ENCODE assay signal across 8 mouse cellular contexts in genomic region chr16:94327781-94328711, GRCm38 (mm10). TPM values are rescaled to one million over a fixed set of nuclear protein-coding genes. Genes with fewer than 3 reads are reported as not detected.
A peak's percentile ranks its signal among the peaks of the same experiment; 100 is the strongest.
DNase-seq lines count a peak whose midpoint lies in the region; ATAC-seq lines count a peak whose summit lies in the region.

TSS of gene Ripply3 (plus strand) at chr16:94328420.

- peaks cover 31% of the 10 kb centered on the region for H3K4me1 ChIP-seq in forebrain, embryonic 12.5 days
- H3K4me1 ChIP-seq in limb, embryonic 10.5 days = peaks cover 25% of the 10 kb centered on the region

- no peaks in the 10 kb centered on the region for H3K36me3 ChIP-seq in forebrain, embryonic 12.5 days (replicated peaks)
- H3K36me3 ChIP-seq in limb, embryonic 10.5 days = no peaks in the 10 kb centered on the region

- ATAC-seq in CD4-positive, CD25-positive, alpha-beta regulatory T cell, adult 4 months = peak; percentile 18
- peak; percentile 42 for ATAC-seq in forebrain, embryonic 12.5 days (ENCODE audit: low FRiP score)
- ATAC-seq in megakaryocyte-erythroid progenitor cell, adult 5-6 weeks (replicated peaks; ENCODE audit: low FRiP score, low TSS enrichment, poor library complexity, severe bottlenecking) = peak; percentile 31
- ATAC-seq in cerebellum, adult (ENCODE audit: insufficient number of reproducible peaks, low FRiP score, low TSS enrichment) = no peak

- peak; percentile 73 to 88 for DNase-seq in adrenal gland, adult (ENCODE audit: inconsistent age in 2 of 2, low spot score in 1 of 2)
- peak; percentile 67 for DNase-seq in heart, postnatal 4 days
- peak; percentile 74 for DNase-seq in limb, embryonic 10.5 days (ENCODE audit: low spot score)
- peak; percentile 56 for DNase-seq in testis, postnatal 10 days (ENCODE audit: low spot score)

- H3K9ac ChIP-seq in forebrain, embryonic 12.5 days = peak within 1 kb of the TSS; percentile 54

- peak within 1 kb of the TSS; percentile 42; the same call in 1 of the 2 replicates for H3K27ac ChIP-seq in forebrain, embryonic 12.5 days
- peak within 1 kb of the TSS; percentile 80 for H3K27ac ChIP-seq in limb, embryonic 10.5 days

- H3K4me2 ChIP-seq in forebrain, embryonic 12.5 days = peak within 1 kb of the TSS; percentile 73

- H3K4me3 ChIP-seq in forebrain, embryonic 12.5 days (replicated peaks) = peak within 1 kb of the TSS; percentile 45
- peak within 1 kb of the TSS; percentile 57 for H3K4me3 ChIP-seq in limb, embryonic 10.5 days

- peaks cover 47% of the 10 kb centered on the region for H3K27me3 ChIP-seq in forebrain, embryonic 12.5 days
- H3K27me3 ChIP-seq in limb, embryonic 10.5 days (ENCODE audit: low read depth, poor library complexity, severe bottlenecking) = peaks cover 65% of the 10 kb centered on the region

- under 1% methylated on average over 63 of the region's 63 CpGs for WGBS in forebrain, embryonic 12.5 days
- WGBS in limb, embryonic 10.5 days = 2% methylated on average over 63 of the region's 63 CpGs

- no peaks in the 10 kb centered on the region for H3K9me3 ChIP-seq in forebrain, embryonic 12.5 days
- H3K9me3 ChIP-seq in limb, embryonic 10.5 days (replicated peaks) = no peaks in the 10 kb centered on the region

RNA-seq across cellular contexts. Expression of gene Ripply3, which starts in this region (rescaled TPM):
- 1 to 10 TPM in 1 of 2 experiments, under 1 TPM in 1; 0.95 to 1.1 TPM for polyA plus RNA-seq in CD4-positive, CD25-positive, alpha-beta regulatory T cell, adult 4 months (2017; shearing (Covaris generic))
- polyA plus RNA-seq in forebrain, embryonic 12.5 days (2016; fragmentation: Nextera tagmentation; extraction: Ambion mirVana) = 3.3 and 4.2 TPM in 2 replicates
- total RNA-seq in heart, postnatal 4 days (2021) = 1 to 10 TPM; 3.7 to 4.5 TPM
- polyA plus RNA-seq in limb, embryonic 10.5 days (2016; fragmentation: Nextera tagmentation; extraction: Ambion mirVana) = 4.7 TPM in 2 replicates
- 0.32 and 0.39 TPM in 2 replicates for total RNA-seq in megakaryocyte-erythroid progenitor cell, adult 5-6 weeks (2014; fragmentation: Nextera tagmentation)
- 0.46 and 2.2 TPM in 2 replicates for total RNA-seq in megakaryocyte-erythroid progenitor cell, adult 5-6 weeks (2017)
